Mouse (Mus musculus) megakaryocyte, adult 5-6 weeks (primary cell): Measurements from ENCODE around the gene Rngtt. TPM values are rescaled to one million over a fixed set of nuclear protein-coding genes. Genes with fewer than 3 reads are reported as not detected.
A peak's percentile ranks its signal among the peaks of the same experiment; 100 is the strongest.

Experiments used
- ATAC-seq: 2 replicates; pipeline ENCODE4 v1.8.0; 2016; ENCODE audit warnings: mild to moderate bottlenecking, inconsistent platforms; ENCODE audit not compliant: poor library complexity, severe bottlenecking
- total RNA-seq, 2 experiments: library from RNA; stranded (forward) in 1 of 2; stranded (reverse) in 1 of 2; fragments of 153-499, 151-499 nt in 1 of 2; fragments of 221-1000, 200-1000 nt in 1 of 2; gene quantifications; 2 replicates each; pipeline versions ENCODE4 v1.2.3 to v1.2.4; 2015 to 2017

The Rngtt gene
- total RNA-seq, 2 experiments from 2014 or later: 20.2 to 29.9 TPM

GRCm38 (mm10) chr4:33513421-33513820, 203.3 kb downstream of the Rngtt start:
- peak; percentile 49; the same call in 1 of the 2 replicates for ATAC-seq

GRCm38 (mm10) chr4:33514108-33515000, 204.2 kb downstream of the Rngtt start:
- ATAC-seq: no peak

- ATAC-seq: no peak
Observed at GRCm38 (mm10) chr4:33520196-33520595, 210.1 kb downstream of the Rngtt start.

GRCm38 (mm10) chr4:33520938-33521337, 210.8 kb downstream of the Rngtt start:
- no peak for ATAC-seq

GRCm38 (mm10) chr4:33523774-33524173, 213.7 kb downstream of the Rngtt start:
- no peak for ATAC-seq

- no peak for ATAC-seq
Observed at GRCm38 (mm10) chr4:33524481-33525141, 214.5 kb downstream of the Rngtt start.

GRCm38 (mm10) chr4:33525272-33525671, 215.2 kb downstream of the Rngtt start:
- no peak for ATAC-seq

GRCm38 (mm10) chr4:33526092-33526491, 216.0 kb downstream of the Rngtt start:
- ATAC-seq: no peak

GRCm38 (mm10) chr4:33526675-33527074, 216.6 kb downstream of the Rngtt start:
- ATAC-seq: no peak

GRCm38 (mm10) chr4:33532596-33532995, 222.5 kb downstream of the Rngtt start:
- ATAC-seq: no peak

- no peak for ATAC-seq
Observed at GRCm38 (mm10) chr4:33544755-33545576, 234.9 kb downstream of the Rngtt start.

- ATAC-seq: no peak
Observed at GRCm38 (mm10) chr4:33545577-33545879, 235.4 kb downstream of the Rngtt start.

- ATAC-seq: no peak
Observed at GRCm38 (mm10) chr4:33546278-33546677, 236.2 kb downstream of the Rngtt start.

- no peak for ATAC-seq
Observed at GRCm38 (mm10) chr4:33547315-33547929, 237.3 kb downstream of the Rngtt start.

GRCm38 (mm10) chr4:33549606-33550005, 239.5 kb downstream of the Rngtt start:
- no peak for ATAC-seq

Other genes starting within 250 kb of the Rngtt start
- not detected in 2 replicates for gene Gabrr2, start 247.3 kb upstream of the Rngtt start, total RNA-seq (2015)
- gene Gabrr2, start 247.3 kb upstream of the Rngtt start, total RNA-seq (2017): 0.18 TPM in 1 of 2 replicates, not detected in the other
- not detected in 2 replicates for gene Gabrr1, start 177.8 kb upstream of the Rngtt start, total RNA-seq (2015)
- not detected in 2 replicates for gene Gabrr1, start 177.8 kb upstream of the Rngtt start, total RNA-seq (2017)
- not detected in 2 replicates for gene Pm20d2, start 120.6 kb upstream of the Rngtt start, total RNA-seq (2015)
- gene Pm20d2, start 120.6 kb upstream of the Rngtt start, total RNA-seq (2017): not detected in 2 replicates
- gene Srsf12, start 101.3 kb upstream of the Rngtt start, total RNA-seq (2015): 0.18 TPM in 1 of 2 replicates, not detected in the other
- gene Srsf12, start 101.3 kb upstream of the Rngtt start, total RNA-seq (2017): not detected in 2 replicates
- 152 and 164 TPM in 2 replicates for gene Pnrc1, start 20.1 kb upstream of the Rngtt start, total RNA-seq (2015)
- 116 and 130 TPM in 2 replicates for gene Pnrc1, start 20.1 kb upstream of the Rngtt start, total RNA-seq (2017)